Mouse (Mus musculus) right cerebral cortex, postnatal 14 days (tissue): ENCODE data around the gene Armc10.
"Not testable (repeated sequence)": the region's sequence is repeated elsewhere in the genome, so short reads cannot be mapped to it uniquely, and the experiment has no call there.

Experiments used
- DNase-seq: peaks from one replicate; pipeline ENCODE4 v3.0.0; 2022

The Armc10 gene

DNA sequence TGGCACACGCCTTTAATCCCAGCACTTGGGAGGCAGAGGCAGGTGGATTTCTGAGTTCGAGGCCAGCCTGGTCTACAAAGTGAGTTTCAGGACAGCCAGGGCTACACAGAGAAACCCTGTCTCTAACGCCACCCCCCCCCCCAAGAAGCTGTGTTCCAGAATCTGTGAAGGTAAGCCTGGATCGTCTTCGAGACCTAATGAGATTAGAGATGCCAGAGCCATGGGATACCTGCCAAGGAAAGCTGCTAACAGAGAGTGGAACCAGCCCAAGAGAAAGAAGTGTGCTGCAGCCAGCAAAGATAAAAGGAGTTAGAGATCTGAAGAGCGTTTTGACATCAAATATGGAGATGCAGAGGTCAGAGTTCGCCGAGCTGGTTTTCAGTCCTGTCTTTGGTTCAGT, 62.4 kb downstream of the Armc10 start:
- DNase-seq, result not testable (repeated sequence)
